Mouse (Mus musculus): Measurements from ENCODE around the gene Abcb1b.
"Not testable (repeated sequence)": the region's sequence is repeated elsewhere in the genome, so short reads cannot be mapped to it uniquely, and the experiment has no call there.

The Abcb1b gene

GRCm38 (mm10) chr5:8863580-8864337 lies 65.8 kb downstream of the Abcb1b start:
- DNase-seq (ENCODE audit: low read depth, low spot score), result no peak

- DNase-seq (ENCODE audit: low read depth, low spot score), result not testable (repeated sequence)
Observed at GRCm38 (mm10) chr5:8865630-8866029, 67.7 kb downstream of the Abcb1b start.

- DNase-seq (ENCODE audit: low read depth, low spot score), result no peak
Observed at GRCm38 (mm10) chr5:8866366-8866765, 68.4 kb downstream of the Abcb1b start.

- peak; percentile 29 for DNase-seq (ENCODE audit: low read depth, low spot score)
Observed at GRCm38 (mm10) chr5:8868019-8868418, 70.1 kb downstream of the Abcb1b start.

- no peak for DNase-seq (ENCODE audit: low read depth, low spot score)
Observed at GRCm38 (mm10) chr5:8872979-8873915, 75.3 kb downstream of the Abcb1b start.

- DNase-seq (ENCODE audit: low read depth, low spot score), result no peak
Observed at GRCm38 (mm10) chr5:8877086-8877485, 79.1 kb downstream of the Abcb1b start.

GRCm38 (mm10) chr5:8877800-8878199 lies 79.9 kb downstream of the Abcb1b start:
- no peak for DNase-seq (ENCODE audit: low read depth, low spot score)

GRCm38 (mm10) chr5:8885837-8886236 lies 87.9 kb downstream of the Abcb1b start:
- DNase-seq (ENCODE audit: low read depth, low spot score), result no peak

GRCm38 (mm10) chr5:8893300-8894103 lies 95.6 kb downstream of the Abcb1b start, which contains the start of gene Abcb4:
Gene Abcb4 (plus strand): TSS chr5:8893717.
- peak; percentile 74 for DNase-seq (ENCODE audit: low read depth, low spot score)

GRCm38 (mm10) chr5:8894104-8894425 lies 96.1 kb downstream of the Abcb1b start:
- no peak for DNase-seq (ENCODE audit: low read depth, low spot score)

- DNase-seq (ENCODE audit: low read depth, low spot score), result no peak
Observed at GRCm38 (mm10) chr5:8894641-8895490, 96.9 kb downstream of the Abcb1b start.

GRCm38 (mm10) chr5:8896198-8896597 lies 98.3 kb downstream of the Abcb1b start:
- DNase-seq (ENCODE audit: low read depth, low spot score), result no peak

GRCm38 (mm10) chr5:8898246-8898645 lies 100.3 kb downstream of the Abcb1b start:
- DNase-seq (ENCODE audit: low read depth, low spot score), result no peak

- no peak for DNase-seq (ENCODE audit: low read depth, low spot score)
Observed at GRCm38 (mm10) chr5:8901001-8901400, 103.1 kb downstream of the Abcb1b start.

GRCm38 (mm10) chr5:8902141-8902817 lies 104.3 kb downstream of the Abcb1b start:
- no peak for DNase-seq (ENCODE audit: low read depth, low spot score)

GRCm38 (mm10) chr5:8904539-8904938 lies 106.6 kb downstream of the Abcb1b start:
- DNase-seq (ENCODE audit: low read depth, low spot score), result no peak

- peak; percentile 1 for DNase-seq (ENCODE audit: low read depth, low spot score)
Observed at GRCm38 (mm10) chr5:8911567-8912198, 113.7 kb downstream of the Abcb1b start.
